Mouse (Mus musculus): Measurements from ENCODE around the gene Gm42417. TPM values are rescaled to one million over a fixed set of nuclear protein-coding genes. Genes with fewer than 3 reads are reported as not detected.

Gm42417 gene
- total and polyA plus RNA-seq, 2 experiments from 2014 or later, result not detected

GRCm38 (mm10) chr1:36559256-36559655 lies 20.0 kb upstream of the Gm42417 start:
- Histone ChIP-seq H3K27me3 (ENCODE audit: control insufficient read depth, insufficient read depth, low read length) (no peaks in the 10 kb centered on the region), H3K9ac (replicated peaks; ENCODE audit: low read depth, low read length) (peak overlapping the region; percentile 83), H3K4me2 (ENCODE audit: low read depth, low read length) (peak overlapping the region; percentile 90), H3K4me1 (ENCODE audit: control insufficient read depth, insufficient read depth) (peaks cover 29% of the 10 kb centered on the region; the same call in 1 of the 2 replicates), H3K4me3 (ENCODE audit: low read depth, low read length) (0 out of 2 replicates have a peak overlapping the region, but pooled peaks have one; percentile 83), H3K36me3 (replicated peaks; ENCODE audit: control insufficient read depth, insufficient read depth, low read length) (peaks cover 6% of the 10 kb centered on the region), H3K27ac (ENCODE audit: low read depth) (peak overlapping the region; percentile 95), H3K9me3 (replicated peaks; ENCODE audit: control insufficient read depth, low read length) (no peaks in the 10 kb centered on the region)
- 20% methylated on average over 4 of the region's 4 CpGs for WGBS
- ATAC-seq (ENCODE audit: insufficient read depth, low read depth) (no peak), DNase-seq (ENCODE audit: low spot score) (peak; percentile 62)
- TF ChIP-seq EP300 (IDR thresholded peaks at IDR 0.05; ENCODE audit: low read depth) (no peak), CTCF (IDR thresholded peaks at IDR 0.05; ENCODE audit: low read depth) (peak; percentile 21; the same call in 1 of the 2 replicates)

- Histone ChIP-seq H3K4me3 (ENCODE audit: low read depth, low read length) (peak within 1 kb of the TSS; percentile 83), H3K4me1 (ENCODE audit: control insufficient read depth, insufficient read depth) (peaks cover 24% of the 10 kb centered on the region; the same call in 1 of the 2 replicates), H3K9ac (replicated peaks; ENCODE audit: low read depth, low read length) (peak within 1 kb of the TSS; percentile 83), H3K9me3 (replicated peaks; ENCODE audit: control insufficient read depth, low read length) (no peaks in the 10 kb centered on the region), H3K4me2 (ENCODE audit: low read depth, low read length) (peak within 1 kb of the TSS; percentile 90), H3K36me3 (replicated peaks; ENCODE audit: control insufficient read depth, insufficient read depth, low read length) (peaks cover 15% of the 10 kb centered on the region), H3K27me3 (ENCODE audit: control insufficient read depth, insufficient read depth, low read length) (no peaks in the 10 kb centered on the region), H3K27ac (ENCODE audit: low read depth) (peak within 1 kb of the TSS; percentile 95)
- DNase-seq (ENCODE audit: low spot score) (peak; percentile 72), ATAC-seq (ENCODE audit: insufficient read depth, low read depth) (peak; percentile 9)
- 2% methylated on average over 53 of the region's 69 CpGs for WGBS
- no peak for TF ChIP-seq CTCF (IDR thresholded peaks at IDR 0.05; ENCODE audit: low read depth)
- no peak for TF ChIP-seq EP300 (IDR thresholded peaks at IDR 0.05; ENCODE audit: low read depth)
Measured at GRCm38 (mm10) chr1:36558031-36558993, 19.1 kb upstream of the Gm42417 start, which contains the start of gene Sema4c. Gene Sema4c (minus strand): TSS chr1:36558349.

DNA sequence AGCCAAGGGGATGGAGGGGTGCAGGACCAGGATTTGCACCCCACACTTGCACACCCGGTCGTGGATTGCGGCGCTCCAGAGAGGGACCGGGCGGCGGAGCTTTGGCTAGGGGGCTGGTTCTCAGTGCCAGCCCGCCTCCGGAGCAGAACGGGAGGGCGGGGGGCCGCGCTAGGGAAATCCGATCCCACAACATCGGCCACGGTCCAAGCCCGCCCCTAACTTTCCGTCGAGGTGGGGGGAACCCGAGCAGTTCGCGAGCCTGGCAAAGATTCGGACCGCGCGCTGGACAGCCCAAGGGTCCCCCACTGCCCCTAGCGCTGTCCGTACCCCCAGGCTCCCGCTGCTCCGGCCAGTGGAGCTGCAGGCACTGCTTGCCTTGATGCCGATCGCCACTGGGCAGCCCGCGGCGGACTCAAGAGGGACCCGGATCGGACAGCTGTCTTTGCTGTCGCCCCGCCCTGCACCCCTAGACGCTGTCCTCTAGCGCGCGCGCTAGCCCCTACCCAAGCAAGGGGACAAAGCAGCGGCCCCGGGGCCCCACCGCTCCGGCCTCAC lies 18.3 kb upstream of the Gm42417 start:
- peak; percentile 71 for ATAC-seq (ENCODE audit: insufficient read depth, low read depth)
- peak overlapping the region; percentile 95 for H3K27ac ChIP-seq (ENCODE audit: low read depth)
- peak; percentile 83 for DNase-seq (ENCODE audit: low spot score)
- no peaks in the 10 kb centered on the region for H3K27me3 ChIP-seq (ENCODE audit: control insufficient read depth, insufficient read depth, low read length)
- H3K4me1 ChIP-seq (ENCODE audit: control insufficient read depth, insufficient read depth), result peaks cover 22% of the 10 kb centered on the region; the same call in 1 of the 2 replicates
- peak overlapping the region; percentile 90 for H3K4me2 ChIP-seq (ENCODE audit: low read depth, low read length)
- peaks cover 23% of the 10 kb centered on the region for H3K36me3 ChIP-seq (replicated peaks; ENCODE audit: control insufficient read depth, insufficient read depth, low read length)
- no peaks in the 10 kb centered on the region for H3K9me3 ChIP-seq (replicated peaks; ENCODE audit: control insufficient read depth, low read length)
- peak overlapping the region; percentile 83 for H3K4me3 ChIP-seq (ENCODE audit: low read depth, low read length)
- WGBS, result under 1% methylated on average over 47 of the region's 48 CpGs
- TF ChIP-seq EP300 (IDR thresholded peaks at IDR 0.05; ENCODE audit: low read depth) (no peak; the same call in 1 of the 2 replicates), CTCF (IDR thresholded peaks at IDR 0.05; ENCODE audit: low read depth) (no peak)
- peak overlapping the region; percentile 83 for H3K9ac ChIP-seq (replicated peaks; ENCODE audit: low read depth, low read length)

GRCm38 (mm10) chr1:36556553-36557456 lies 17.6 kb upstream of the Gm42417 start:
- peaks cover 30% of the 10 kb centered on the region for H3K36me3 ChIP-seq (replicated peaks; ENCODE audit: control insufficient read depth, insufficient read depth, low read length)
- peak; percentile 87 for DNase-seq (ENCODE audit: low spot score)
- peak overlapping the region; percentile 83 for H3K4me3 ChIP-seq (ENCODE audit: low read depth, low read length)
- under 1% methylated on average over 52 of the region's 52 CpGs for WGBS
- ATAC-seq (ENCODE audit: insufficient read depth, low read depth), result peak; percentile 74
- H3K27me3 ChIP-seq (ENCODE audit: control insufficient read depth, insufficient read depth, low read length), result no peaks in the 10 kb centered on the region
- peak overlapping the region; percentile 90 for H3K4me2 ChIP-seq (ENCODE audit: low read depth, low read length)
- peak overlapping the region; percentile 83 for H3K9ac ChIP-seq (replicated peaks; ENCODE audit: low read depth, low read length)
- TF ChIP-seq EP300 (IDR thresholded peaks at IDR 0.05; ENCODE audit: low read depth), result peak; percentile 59; the same call in 1 of the 2 replicates
- TF ChIP-seq CTCF (IDR thresholded peaks at IDR 0.05; ENCODE audit: low read depth), result peak; percentile 75
- peaks cover 14% of the 10 kb centered on the region; the same call in 1 of the 2 replicates for H3K4me1 ChIP-seq (ENCODE audit: control insufficient read depth, insufficient read depth)
- H3K27ac ChIP-seq (ENCODE audit: low read depth), result peak overlapping the region; percentile 95
- H3K9me3 ChIP-seq (replicated peaks; ENCODE audit: control insufficient read depth, low read length), result no peaks in the 10 kb centered on the region

All from heart, postnatal 0 days (tissue).